7 mouse cellular contexts compared by ENCODE assay signal in genomic region chr8:126590599-126590998, GRCm38 (mm10). TPM values are rescaled to one million over a fixed set of nuclear protein-coding genes. Genes with fewer than 3 reads are reported as not detected.
DNase-seq lines count a peak whose midpoint lies in the region; ATAC-seq and TF ChIP-seq lines count a peak whose summit lies in the region.

No protein-coding gene starts in this region.

- peak overlapping the region; percentile 87 for H3K4me3 ChIP-seq in lung, embryonic 15.5 days
- H3K4me3 ChIP-seq in embryonic fibroblast, embryonic 13.5 days (ENCODE audit: insufficient read depth, low read length), result peak overlapping the region; percentile 78
- peak overlapping the region; percentile 99 for H3K4me3 ChIP-seq in limb, embryonic 11.5 days (ENCODE audit: low read depth, low read length)
- H3K4me3 ChIP-seq in olfactory bulb, adult 2 months (ENCODE audit: insufficient read depth, low read depth, low read length), result peak overlapping the region; percentile 75

- H3K27ac ChIP-seq in lung, embryonic 15.5 days, result peak overlapping the region; percentile 69
- H3K27ac ChIP-seq in embryonic fibroblast, embryonic 13.5 days (ENCODE audit: insufficient read depth, low read length), result peak overlapping the region; percentile 66
- no peak overlapping the region for H3K27ac ChIP-seq in limb, embryonic 11.5 days (replicated peaks; ENCODE audit: low read depth, low read length)
- H3K27ac ChIP-seq in olfactory bulb, adult 2 months (ENCODE audit: insufficient read depth, low read depth, low read length), result peak overlapping the region; percentile 90

- H3K4me2 ChIP-seq in lung, embryonic 15.5 days, result peak overlapping the region; percentile 81
- peak overlapping the region; percentile 99 for H3K4me2 ChIP-seq in limb, embryonic 11.5 days (ENCODE audit: low read depth, severe bottlenecking)

- H3K36me3 ChIP-seq in lung, embryonic 15.5 days, result peaks cover 13% of the 10 kb centered on the region
- H3K36me3 ChIP-seq in limb, embryonic 11.5 days (ENCODE audit: control insufficient read depth, insufficient read depth, low read length), result peaks cover 5% of the 10 kb centered on the region

- DNase-seq in lung, postnatal 14 days, result no peak
- no peak for DNase-seq in limb, embryonic 11.5 days (ENCODE audit: low spot score)
- no peak for DNase-seq in urinary bladder, adult 2 months (ENCODE audit: low spot score)
- DNase-seq in urinary bladder, postnatal 4 days (ENCODE audit: low spot score in 2 of 2), result no peak

- no peak for TF ChIP-seq POLR2A in embryonic fibroblast, embryonic 13.5 days (IDR thresholded peaks at IDR 0.05; ENCODE audit: low read depth, low read length)
- no peak for TF ChIP-seq POLR2A in olfactory bulb, adult 2 months (IDR thresholded peaks at IDR 0.05; ENCODE audit: insufficient read depth, low read depth, low read length)

- TF ChIP-seq CTCF in embryonic fibroblast, embryonic 13.5 days (IDR thresholded peaks at IDR 0.05; ENCODE audit: borderline replicate concordance, insufficient read depth, low read length), result no peak
- TF ChIP-seq CTCF in olfactory bulb, adult 2 months (IDR thresholded peaks at IDR 0.05; ENCODE audit: insufficient read depth, low read depth, low read length), result no peak

- WGBS in lung, embryonic 15.5 days, result 11% methylated on average over 4 of the region's 4 CpGs
- 48% methylated on average over 4 of the region's 4 CpGs for WGBS in limb, embryonic 11.5 days
- WGBS in olfactory bulb, adult 2 months, result 0% methylated on average over 4 of the region's 4 CpGs

- H3K27me3 ChIP-seq in lung, embryonic 15.5 days, result no peaks in the 10 kb centered on the region
- no peaks in the 10 kb centered on the region for H3K27me3 ChIP-seq in limb, embryonic 11.5 days (ENCODE audit: control insufficient read depth, insufficient read depth, low read length)

- ATAC-seq in lung, embryonic 15.5 days (ENCODE audit: borderline replicate concordance, extremely low read depth, low FRiP score, low TSS enrichment), result no peak
- ATAC-seq in limb, embryonic 11.5 days (ENCODE audit: insufficient number of reproducible peaks, low FRiP score, low TSS enrichment, low read depth), result no peak

- H3K9ac ChIP-seq in lung, embryonic 15.5 days, result peak overlapping the region; percentile 89
- H3K9ac ChIP-seq in limb, embryonic 11.5 days (ENCODE audit: low read length), result no peak overlapping the region; the same call in 1 of the 2 replicates

- H3K4me1 ChIP-seq in lung, embryonic 15.5 days, result peaks cover 41% of the 10 kb centered on the region
- peaks cover 4% of the 10 kb centered on the region for H3K4me1 ChIP-seq in embryonic fibroblast, embryonic 13.5 days (ENCODE audit: control insufficient read depth, insufficient read depth, low read length)
- H3K4me1 ChIP-seq in limb, embryonic 11.5 days (ENCODE audit: control insufficient read depth, insufficient read depth, low read length), result peaks cover 49% of the 10 kb centered on the region
- H3K4me1 ChIP-seq in olfactory bulb, adult 2 months (ENCODE audit: control insufficient read depth, insufficient read depth, low read length), result peaks cover 19% of the 10 kb centered on the region

- no peaks in the 10 kb centered on the region for H3K9me3 ChIP-seq in lung, embryonic 15.5 days
- no peaks in the 10 kb centered on the region for H3K9me3 ChIP-seq in limb, embryonic 11.5 days (ENCODE audit: control insufficient read depth, low read length)

RNA-seq across cellular contexts. Expression of gene Irf2bp2, which starts 3.2 kb away (rescaled TPM):
- 12.6 TPM in 2 replicates for polyA plus RNA-seq in lung, embryonic 15.5 days (2015; fragmentation: Nextera tagmentation; extraction: Ambion mirVana)
- polyA plus RNA-seq in embryonic fibroblast, embryonic 13.5 days (2011; ENCODE audit: insufficient read length, low read depth, missing spikeins), result 58.6 and 74.8 TPM in 2 replicates
- 4.9 and 5.6 TPM in 2 replicates for polyA plus RNA-seq in limb, embryonic 11.5 days (2014; fragmentation: Nextera tagmentation; extraction: Ambion mirVana)
- not detected in 2 replicates for polyA plus RNA-seq in olfactory bulb, adult 2 months (2012; ENCODE audit: insufficient read depth, insufficient read length, low replicate concordance, missing spikeins)
- polyA plus RNA-seq in urinary bladder, adult 2 months (2012; rRNA removed), result 33.4 and 35.5 TPM in 2 replicates
